Mouse (Mus musculus): ENCODE measurements around the gene Wfdc6a. TPM values are rescaled to one million over a fixed set of nuclear protein-coding genes. Genes with fewer than 3 reads are reported as not detected.
"Not testable (repeated sequence)": the region's sequence is repeated elsewhere in the genome, so short reads cannot be mapped to it uniquely, and the experiment has no call there.

Wfdc6a gene
- total and polyA plus RNA-seq, 3 experiments, result not detected

DNA sequence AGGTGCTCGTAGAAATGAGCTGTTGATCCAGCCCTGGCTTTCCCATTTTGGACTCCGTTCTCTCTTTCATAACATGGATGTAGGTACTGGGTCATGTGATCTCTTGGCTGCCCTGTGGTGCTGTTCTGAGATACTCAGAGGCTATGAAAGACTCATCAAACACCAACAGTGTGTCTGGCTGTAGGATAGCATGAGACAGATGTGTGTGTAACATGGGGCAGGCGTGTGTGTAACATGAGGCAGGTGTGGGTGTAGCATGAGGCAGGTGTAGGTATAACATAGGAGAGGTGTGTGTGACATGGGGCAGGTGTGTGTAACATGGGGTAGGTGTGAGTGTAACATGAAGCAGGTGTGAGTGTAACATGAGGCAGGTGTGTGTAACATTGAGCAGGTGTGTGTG is 30.1 kb upstream of the Wfdc6a start:
- H3K27ac ChIP-seq (ENCODE audit: control insufficient read depth, low read depth, low read length), result no peak overlapping the region
- H3K27me3 ChIP-seq (ENCODE audit: control insufficient read depth in 1 of 2, insufficient read depth in 2 of 2, low read length in 2 of 2), result 0 out of 4 replicates have a peak, but pooled peaks cover 0 to under 1% of the 10 kb centered on the region in 2 experiments
- DNase-seq (ENCODE audit: low read depth, low spot score), result no peak
- H3K4me3 ChIP-seq (ENCODE audit: control insufficient read depth in 1 of 2, insufficient read depth in 1 of 2, low read depth in 2 of 2, low read length in 2 of 2), result no peak overlapping the region
- no peaks in the 10 kb centered on the region for H3K36me3 ChIP-seq (ENCODE audit: control insufficient read depth in 1 of 2, insufficient read depth in 2 of 2, low read length in 2 of 2)
- H3K9me3 ChIP-seq (replicated peaks; ENCODE audit: insufficient read depth, low read length), result no peaks in the 10 kb centered on the region
- H3K4me1 ChIP-seq (ENCODE audit: control insufficient read depth in 1 of 2, insufficient read depth in 2 of 2, low read length in 2 of 2), result no peaks in the 10 kb centered on the region
- no peaks in the 10 kb centered on the region for H3K79me2 ChIP-seq (ENCODE audit: control insufficient read depth, insufficient read depth, low read length, poor library complexity)
- TF ChIP-seq POLR2A (IDR thresholded peaks at IDR 0.05; ENCODE audit: control insufficient read depth in 1 of 2, insufficient read depth in 1 of 2, low read depth in 1 of 2, low read length in 2 of 2, poor library complexity in 1 of 2), result no peak
- TF ChIP-seq CHD1 (IDR thresholded peaks at IDR 0.05; ENCODE audit: low read depth, low read length), result no peak
- no peak for TF ChIP-seq ZNF384 (IDR thresholded peaks at IDR 0.05; ENCODE audit: low read depth, low read length)
- TF ChIP-seq EP300 (IDR thresholded peaks at IDR 0.05; ENCODE audit: low read depth in 1 of 2, low read length in 2 of 2), result no peak
- TF ChIP-seq NRF1 (IDR thresholded peaks at IDR 0.05; ENCODE audit: insufficient read depth, low read depth, low read length, poor library complexity, severe bottlenecking), result no peak
- TF ChIP-seq KAT2A (conservative IDR thresholded peaks at IDR 0.05; ENCODE audit: low read depth, low read length), result no peak
- TF ChIP-seq MAZ (IDR thresholded peaks at IDR 0.05; ENCODE audit: low read depth, low read length), result no peak
- no peak for TF ChIP-seq HCFC1 (IDR thresholded peaks at IDR 0.05; ENCODE audit: low read depth, low read length)
- no peak for TF ChIP-seq SMC3 (IDR thresholded peaks at IDR 0.05; ENCODE audit: low read depth, low read length)
- no peak for TF ChIP-seq SIN3A (IDR thresholded peaks at IDR 0.05; ENCODE audit: low read length)
- TF ChIP-seq BHLHE40 (IDR thresholded peaks at IDR 0.05; ENCODE audit: borderline replicate concordance, low read depth, low read length), result no peak
- no peak for TF ChIP-seq MYC (IDR thresholded peaks at IDR 0.05; ENCODE audit: low read depth, low read length)
- no peak for TF ChIP-seq ZMIZ1 (IDR thresholded peaks at IDR 0.05; ENCODE audit: low read depth, low read length)
- no peak for TF ChIP-seq ZC3H11A (IDR thresholded peaks at IDR 0.05; ENCODE audit: low read depth, low read length)
- no peak for TF ChIP-seq MYB (IDR thresholded peaks at IDR 0.05; ENCODE audit: low read depth, low read length)
- H3K9ac ChIP-seq (ENCODE audit: control insufficient read depth, low read depth, low read length, poor library complexity, severe bottlenecking), result no peak overlapping the region

DNA sequence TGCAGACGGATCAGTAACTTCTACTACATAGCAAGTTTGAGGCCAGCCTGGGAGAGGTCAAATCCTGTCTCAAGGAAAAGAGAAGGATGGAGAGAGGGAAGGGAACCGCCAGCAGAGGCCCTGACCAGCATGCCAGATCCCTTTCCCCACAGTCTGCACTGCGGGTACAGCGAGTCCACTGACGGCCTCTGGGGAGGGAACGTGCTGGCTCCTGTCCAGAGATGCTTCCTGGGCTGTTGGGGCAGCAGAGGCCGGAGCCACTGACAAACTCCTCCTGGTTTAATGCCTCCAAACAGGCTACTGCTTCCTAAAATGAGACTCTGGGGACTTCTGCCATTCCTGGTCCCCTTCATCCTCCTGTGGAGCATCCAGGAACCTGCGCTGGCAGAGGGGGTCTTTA is 28.2 kb upstream of the Wfdc6a start, which contains the start of the genes Wfdc6b and Wfdc8:
Gene Wfdc6b, plus strand, starts transcription at position 52 of the 400 bp plus-strand sequence.
Gene Wfdc8, minus strand, starts transcription at position 156 of the 400 bp plus-strand sequence.
- H3K27ac ChIP-seq (ENCODE audit: control insufficient read depth, low read depth, low read length); H3K4me1 ChIP-seq (ENCODE audit: control insufficient read depth in 1 of 2, insufficient read depth in 2 of 2, low read length in 2 of 2); H3K36me3 ChIP-seq (ENCODE audit: control insufficient read depth in 1 of 2, insufficient read depth in 2 of 2, low read length in 2 of 2); H3K79me2 ChIP-seq (ENCODE audit: control insufficient read depth, insufficient read depth, low read length, poor library complexity); DNase-seq (ENCODE audit: low read depth, low spot score); H3K4me3 ChIP-seq (ENCODE audit: control insufficient read depth in 1 of 2, insufficient read depth in 1 of 2, low read depth in 2 of 2, low read length in 2 of 2); H3K27me3 ChIP-seq (ENCODE audit: control insufficient read depth in 1 of 2, insufficient read depth in 2 of 2, low read length in 2 of 2); H3K9me3 ChIP-seq (replicated peaks; ENCODE audit: insufficient read depth, low read length); H3K9ac ChIP-seq (ENCODE audit: control insufficient read depth, low read depth, low read length, poor library complexity, severe bottlenecking): not testable (repeated sequence)

DNA sequence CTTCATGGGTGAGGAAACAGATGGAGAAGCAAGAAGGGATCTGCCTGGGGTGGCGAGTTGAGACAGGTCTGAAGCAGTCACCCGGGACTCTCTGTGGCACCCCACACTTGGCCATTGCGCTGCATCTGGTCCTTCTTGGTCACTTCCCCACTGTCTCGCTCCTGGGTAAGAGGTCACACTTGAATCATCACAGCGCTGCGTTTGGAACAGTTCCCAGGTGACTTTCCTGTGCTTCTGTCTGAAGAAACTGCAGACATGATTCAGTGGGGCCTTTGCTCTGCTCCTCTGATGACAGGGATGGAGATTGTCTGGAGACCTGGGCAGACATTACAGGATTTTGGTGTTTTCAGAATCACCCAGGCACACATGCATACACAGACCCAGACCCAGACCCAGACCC is 23.5 kb upstream of the Wfdc6a start:
- peaks cover 7 to 16% of the 10 kb centered on the region in 2 experiments for H3K27me3 ChIP-seq (ENCODE audit: control insufficient read depth in 1 of 2, insufficient read depth in 2 of 2, low read length in 2 of 2)
- H3K27ac ChIP-seq (ENCODE audit: control insufficient read depth, low read depth, low read length), result no peak overlapping the region
- H3K9ac ChIP-seq (ENCODE audit: control insufficient read depth, low read depth, low read length, poor library complexity, severe bottlenecking), result no peak overlapping the region
- no peak for DNase-seq (ENCODE audit: low read depth, low spot score)
- H3K36me3 ChIP-seq (ENCODE audit: control insufficient read depth in 1 of 2, insufficient read depth in 2 of 2, low read length in 2 of 2), result no peaks in the 10 kb centered on the region
- no peaks in the 10 kb centered on the region for H3K79me2 ChIP-seq (ENCODE audit: control insufficient read depth, insufficient read depth, low read length, poor library complexity)
- TF ChIP-seq GABPA (IDR thresholded peaks at IDR 0.05; ENCODE audit: low read depth, low read length), result no peak
- no peak for TF ChIP-seq ZKSCAN1 (IDR thresholded peaks at IDR 0.05; ENCODE audit: low read depth, low read length)
- no peak for TF ChIP-seq CHD2 (IDR thresholded peaks at IDR 0.05; ENCODE audit: low read length)
- no peak for TF ChIP-seq MYB (IDR thresholded peaks at IDR 0.05; ENCODE audit: low read depth, low read length)
- TF ChIP-seq KAT2A (conservative IDR thresholded peaks at IDR 0.05; ENCODE audit: low read depth, low read length), result no peak
- TF ChIP-seq MAFK (IDR thresholded peaks at IDR 0.05; ENCODE audit: borderline replicate concordance, low read depth, low read length), result no peak
- no peak for TF ChIP-seq MXI1 (IDR thresholded peaks at IDR 0.05; ENCODE audit: low read depth, low read length)
- no peak for TF ChIP-seq MAZ (IDR thresholded peaks at IDR 0.05; ENCODE audit: low read depth, low read length)
- H3K4me3 ChIP-seq (ENCODE audit: control insufficient read depth in 1 of 2, insufficient read depth in 1 of 2, low read depth in 2 of 2, low read length in 2 of 2), result no peak overlapping the region
- H3K9me3 ChIP-seq (replicated peaks; ENCODE audit: insufficient read depth, low read length), result no peaks in the 10 kb centered on the region
- H3K4me1 ChIP-seq (ENCODE audit: control insufficient read depth in 1 of 2, insufficient read depth in 2 of 2, low read length in 2 of 2), result no peaks in the 10 kb centered on the region

Measured in MEL (cell line).